Mouse (Mus musculus): ENCODE data around the gene Stk38l.

DNA sequence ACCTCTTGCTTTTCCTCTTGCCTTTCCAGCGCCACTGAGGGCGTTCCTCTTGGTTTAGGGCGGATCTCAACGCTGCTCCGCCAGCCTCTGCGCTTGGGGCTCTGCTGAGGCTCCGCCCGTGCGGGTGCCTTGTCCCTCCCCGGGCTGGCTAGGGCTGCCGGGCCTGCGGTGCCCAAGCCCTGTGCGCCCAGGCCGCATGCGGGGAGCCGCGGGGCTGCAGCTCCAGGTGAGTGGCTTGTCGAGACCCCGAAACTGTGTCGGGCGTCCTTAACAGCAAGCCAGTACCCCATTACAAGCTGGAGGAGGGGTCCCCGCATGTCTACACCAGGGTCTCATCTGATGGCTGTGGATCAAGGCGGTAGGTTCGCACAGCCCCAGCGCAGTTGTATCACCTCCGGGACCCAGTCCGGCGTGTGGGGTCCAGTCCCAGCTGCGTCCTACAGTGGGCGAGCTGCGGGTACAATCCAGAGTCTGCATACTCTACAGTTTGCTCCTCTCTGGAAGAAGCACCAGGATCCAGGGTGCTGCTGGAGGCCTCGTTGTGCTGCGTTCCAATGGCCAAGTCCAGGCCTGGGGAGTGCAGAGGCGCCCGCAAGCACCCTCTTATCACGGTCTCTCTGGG lies 71.2 kb downstream of the Stk38l start, which contains the start of gene Arntl2:
- TF ChIP-seq POLR2A (IDR thresholded peaks at IDR 0.05; ENCODE audit: insufficient read depth, low read depth, low read length) (0 out of 2 replicates have a peak, but pooled peaks have one; percentile 45), CTCF (IDR thresholded peaks at IDR 0.05; ENCODE audit: insufficient read depth, low read depth, low read length) (no peak)

Data from olfactory bulb, adult 2 months (tissue).